Mouse (Mus musculus): ENCODE results near the gene Mcm8.

Mcm8 gene

GRCm38 (mm10) chr2:132870286-132870685 lies 54.3 kb downstream of the Mcm8 start:
- in situ Hi-C loops (cut with MboI; ENCODE audit: low sequenced_read_pairs): no loop called here

GRCm38 (mm10) chr2:132871663-132872062 lies 55.7 kb downstream of the Mcm8 start:
- in situ Hi-C loops (cut with MboI; ENCODE audit: low sequenced_read_pairs): no loop called here

- in situ Hi-C loops (cut with MboI; ENCODE audit: low sequenced_read_pairs): no loop called here
Observed at GRCm38 (mm10) chr2:132873657-132874326, 57.9 kb downstream of the Mcm8 start.

- in situ Hi-C loops (cut with MboI; ENCODE audit: low sequenced_read_pairs): no loop called here
Observed at GRCm38 (mm10) chr2:132876991-132877390, 61.0 kb downstream of the Mcm8 start.

GRCm38 (mm10) chr2:132879261-132880044 lies 63.5 kb downstream of the Mcm8 start:
- in situ Hi-C loops (cut with MboI; ENCODE audit: low sequenced_read_pairs): no loop called here

GRCm38 (mm10) chr2:132880844-132881645 lies 65.1 kb downstream of the Mcm8 start, which contains the start of gene Lrrn4:
Gene Lrrn4 (minus strand): TSS chr2:132880891.
- in situ Hi-C loops (cut with MboI; ENCODE audit: low sequenced_read_pairs): no loop called here

GRCm38 (mm10) chr2:132884303-132884967 lies 68.5 kb downstream of the Mcm8 start:
- in situ Hi-C loops (cut with MboI; ENCODE audit: low sequenced_read_pairs): no loop called here

- in situ Hi-C loops (cut with MboI; ENCODE audit: low sequenced_read_pairs): no loop called here
Observed at GRCm38 (mm10) chr2:132885312-132885711, 69.4 kb downstream of the Mcm8 start.
